Mouse (Mus musculus) naive thymus-derived CD4-positive, alpha-beta T cell, adult 2 months (primary cell): ENCODE measurements around the gene Ecm2.

Source experiments
- DNase-seq: peaks from one replicate; pipeline ENCODE4 v3.0.0-alpha.2; 2011; ENCODE audit warnings: low read depth

The Ecm2 gene

DNA sequence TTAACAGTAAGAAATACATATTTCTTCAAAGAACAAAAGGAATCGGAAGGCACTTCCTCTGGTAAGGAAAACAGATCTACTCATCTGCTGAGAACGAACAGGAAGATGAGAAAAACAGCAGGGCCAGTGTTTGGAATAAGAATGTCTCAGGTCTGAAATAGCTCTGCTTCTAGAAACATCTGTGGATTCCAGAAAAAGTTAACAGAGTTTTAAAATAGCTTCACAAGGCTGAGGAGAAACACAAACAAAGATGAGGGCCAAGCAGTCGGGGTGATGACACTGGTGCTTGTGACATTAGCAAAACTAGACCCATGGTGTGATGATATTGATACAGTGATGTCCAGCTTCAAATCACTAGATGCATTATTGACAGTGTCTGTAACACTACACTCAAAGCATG lies 2.6 kb downstream of the Ecm2 start:
- DNase-seq: no peak

DNA sequence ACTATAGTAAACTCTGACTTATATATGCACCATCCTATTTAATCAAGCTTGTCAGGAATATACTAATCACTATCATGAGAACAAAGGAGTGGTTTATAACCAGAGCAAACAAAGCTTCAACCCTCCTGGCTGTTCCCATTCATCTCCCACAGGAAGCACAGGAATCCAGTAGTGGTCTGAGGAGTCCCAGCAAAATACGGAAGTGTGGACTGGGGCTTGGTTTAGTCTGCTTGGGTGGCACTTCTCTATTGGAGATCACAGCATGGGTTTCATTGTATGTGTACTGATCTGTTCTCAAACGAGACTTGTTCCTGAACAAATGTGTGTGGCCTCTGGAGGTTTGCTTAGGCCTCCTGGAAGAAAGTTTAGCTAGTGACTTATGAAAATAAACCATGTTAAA lies 14.2 kb downstream of the Ecm2 start:
- DNase-seq: no peak

DNA sequence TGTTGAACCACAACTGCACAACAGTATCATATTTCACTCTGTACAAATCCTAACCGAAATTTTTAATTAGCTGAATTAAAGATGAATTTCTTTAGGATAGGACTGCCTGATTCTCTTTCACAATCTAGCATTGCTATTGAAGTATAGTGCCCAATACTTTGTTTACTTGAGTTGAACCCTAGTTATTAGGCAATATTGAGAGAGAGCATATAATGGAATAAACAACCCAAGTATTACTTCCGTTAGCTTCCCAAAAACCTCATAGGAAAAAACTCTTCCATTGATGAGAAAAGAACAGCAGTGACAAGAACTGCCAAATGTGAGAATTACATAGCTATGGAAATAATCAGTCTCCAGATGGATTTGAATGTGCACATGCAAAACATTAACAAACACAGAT lies 21.6 kb downstream of the Ecm2 start:
- no peak for DNase-seq

DNA sequence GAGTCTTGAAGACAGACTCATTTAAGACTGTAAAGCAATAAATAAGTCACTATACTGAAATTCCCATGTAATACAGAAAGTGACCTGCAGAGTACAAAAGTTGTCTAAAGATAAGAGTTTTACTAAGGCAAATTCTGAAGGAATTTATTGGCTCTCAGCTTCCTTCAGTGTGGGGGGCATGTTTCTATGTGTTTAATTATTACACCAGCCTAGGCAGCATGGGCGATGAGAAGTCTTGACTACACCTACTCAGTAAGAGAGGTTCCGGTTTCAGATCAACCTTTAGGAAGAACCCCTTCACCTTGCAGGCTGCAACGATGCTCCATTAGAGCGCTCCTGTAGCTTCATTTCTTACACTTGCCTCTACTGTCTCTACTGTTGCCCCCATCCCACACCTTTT lies 26.0 kb downstream of the Ecm2 start:
- no peak for DNase-seq

DNA sequence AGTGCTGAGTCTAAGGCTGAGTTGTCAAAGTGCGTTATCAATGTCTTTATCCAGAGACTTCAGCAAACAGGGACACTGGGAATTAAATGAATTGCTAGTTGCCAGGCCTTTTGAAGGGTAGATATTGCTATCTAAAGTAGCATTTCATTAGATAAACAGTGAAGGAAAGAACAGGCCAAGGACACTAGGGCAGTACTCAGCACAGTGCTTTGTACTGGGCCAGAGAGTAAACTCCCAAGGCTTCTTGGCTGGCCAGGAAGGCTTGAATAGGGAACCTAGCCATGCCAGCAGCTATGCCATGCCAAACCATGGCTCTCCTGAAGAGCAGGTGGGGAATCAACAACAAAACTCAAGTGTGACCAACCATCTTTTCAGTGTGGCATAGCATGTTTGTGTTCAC lies 32.3 kb downstream of the Ecm2 start:
- DNase-seq: no peak

DNA sequence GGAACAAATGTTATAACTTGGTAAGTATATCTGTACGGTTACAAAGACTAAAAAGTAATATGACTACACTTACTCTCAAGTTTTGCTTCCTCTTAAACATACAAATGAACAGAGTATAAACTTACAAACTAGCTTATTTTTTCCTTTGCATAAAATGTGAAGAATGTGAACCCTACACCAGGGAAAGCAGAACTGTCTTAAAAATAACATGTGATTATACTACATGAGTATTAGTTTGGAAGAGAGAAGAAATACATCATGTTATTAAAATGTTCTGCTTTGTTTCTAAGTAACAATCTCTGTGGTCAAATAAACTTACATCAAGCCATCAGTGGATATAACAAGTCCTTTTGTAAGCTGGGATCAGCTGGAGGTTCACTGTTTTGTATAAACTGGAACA lies 34.1 kb downstream of the Ecm2 start:
- DNase-seq: no peak

DNA sequence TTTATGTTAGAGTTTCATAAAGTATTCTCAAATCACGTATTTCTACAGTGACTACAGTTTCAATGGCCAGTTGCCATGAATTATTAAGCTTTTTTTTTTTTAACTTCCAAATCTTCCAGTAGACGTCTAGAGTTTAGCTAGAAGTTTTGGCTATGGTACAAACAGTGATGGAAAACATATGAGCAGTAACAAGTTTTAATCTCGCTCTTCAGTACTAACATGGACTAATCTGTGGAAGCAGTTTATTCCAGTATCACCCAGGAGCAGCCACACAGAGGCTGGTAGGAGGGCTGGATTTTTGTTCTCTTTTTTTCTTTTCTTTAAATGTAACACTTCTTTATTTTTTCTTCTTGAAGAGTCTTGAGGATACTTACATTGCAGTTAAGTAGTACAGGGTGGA lies 39.7 kb downstream of the Ecm2 start, which contains the start of gene Aspn:
Gene Aspn, plus strand, starts transcription at position 165 of the 400 bp plus-strand sequence.
- no peak for DNase-seq

DNA sequence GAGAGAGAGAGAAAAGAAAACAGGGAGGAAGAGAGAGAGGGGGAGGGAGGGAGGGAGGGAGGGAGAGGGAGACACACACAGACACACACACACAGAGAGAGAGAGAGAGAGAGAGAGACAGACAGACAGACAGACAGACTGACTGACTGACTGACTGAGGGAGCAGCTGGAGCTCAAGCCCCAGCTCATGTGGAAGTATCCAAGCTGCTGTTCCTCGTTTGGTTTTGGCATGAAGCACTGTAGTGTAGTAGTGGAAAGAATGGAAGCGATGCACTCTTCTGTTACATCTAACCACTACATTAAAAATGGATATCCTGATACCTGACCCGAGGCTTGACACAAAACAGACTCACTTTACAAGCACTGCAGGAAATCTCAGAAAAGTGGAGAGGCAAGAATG lies 41.0 kb downstream of the Ecm2 start:
- no peak for DNase-seq

DNA sequence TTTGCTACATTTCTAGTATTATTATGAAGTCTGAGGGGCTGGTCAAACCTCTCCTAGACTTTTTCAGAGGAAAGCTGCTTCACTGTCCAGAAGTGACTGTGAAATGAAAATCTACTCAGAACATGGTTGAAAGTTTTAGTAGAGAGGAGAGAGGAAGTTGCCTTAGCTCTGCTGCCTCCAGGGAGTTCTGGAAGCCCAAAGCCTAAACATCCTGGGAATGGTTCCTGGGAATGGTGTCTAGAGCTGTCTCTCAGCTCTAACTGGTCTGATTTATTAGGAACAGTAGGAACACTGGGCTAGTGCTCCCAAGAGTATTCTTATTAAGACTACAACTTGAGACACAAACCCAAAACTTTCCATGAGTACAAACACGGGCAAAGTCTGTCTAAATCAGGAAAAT lies 41.9 kb downstream of the Ecm2 start:
- no peak for DNase-seq

DNA sequence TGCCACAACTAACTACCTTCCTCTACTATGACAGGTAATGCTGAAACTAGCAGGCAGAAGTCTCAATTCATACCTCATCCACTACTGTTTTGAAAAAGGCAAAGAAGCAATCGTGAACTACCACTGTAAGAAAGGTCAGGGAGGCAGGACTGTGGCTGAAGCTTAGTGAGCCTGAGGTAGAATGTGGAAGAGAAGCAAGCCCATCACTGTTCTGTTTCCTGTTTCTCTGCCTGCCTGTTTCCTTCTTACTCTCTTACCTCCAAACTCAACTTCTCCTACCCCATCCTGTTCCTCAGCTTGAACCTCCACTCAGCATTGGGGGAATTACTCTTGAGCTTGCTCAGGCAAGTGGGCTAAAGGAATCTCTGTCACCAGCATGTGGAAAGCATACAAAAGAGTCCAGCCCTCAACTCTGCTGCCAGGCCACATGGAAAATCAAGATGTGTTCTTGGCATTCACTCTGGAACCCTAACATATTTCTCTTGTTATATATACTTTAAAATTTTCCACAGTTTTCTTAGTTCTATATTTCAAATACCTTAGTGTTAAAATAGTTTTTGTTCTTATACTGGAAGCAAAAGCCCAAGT lies 43.0 kb downstream of the Ecm2 start:
- no peak for DNase-seq

DNA sequence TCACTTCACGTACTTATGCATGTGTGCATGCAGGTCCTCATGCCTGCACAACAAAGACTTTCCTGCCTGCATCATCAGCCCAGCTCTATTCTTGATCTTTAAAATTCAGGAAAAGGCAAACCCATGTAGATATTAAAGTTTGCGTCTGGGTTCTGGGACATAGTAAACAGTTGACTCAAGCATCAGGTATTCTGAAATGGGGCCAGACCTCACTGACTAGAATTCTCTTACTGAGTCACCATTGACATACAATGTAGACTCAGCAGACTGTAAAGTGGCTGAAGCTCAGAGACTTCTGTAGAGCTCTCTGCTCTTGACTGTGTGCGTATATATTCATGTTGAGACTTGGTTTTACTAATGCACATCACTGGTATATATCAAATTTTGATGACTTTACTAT lies 45.0 kb downstream of the Ecm2 start:
- no peak for DNase-seq

DNA sequence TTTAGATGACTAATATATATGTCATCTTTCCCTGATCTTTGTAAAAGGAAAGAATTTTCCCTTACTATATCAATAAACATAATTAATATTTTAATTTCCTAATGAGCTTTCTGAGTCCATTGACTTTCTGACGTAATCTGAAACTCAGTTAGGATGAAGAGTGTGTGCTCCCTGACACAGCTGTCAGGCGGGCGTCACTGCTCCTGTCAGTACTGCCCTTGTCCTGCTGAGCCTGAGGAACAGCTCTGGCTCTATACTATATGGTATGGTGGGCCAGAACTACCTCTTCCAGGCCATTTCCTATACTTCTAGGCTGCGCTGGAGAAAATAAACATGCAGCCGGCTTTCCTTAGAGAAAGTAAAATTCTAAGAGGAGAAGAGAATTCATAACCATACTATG lies 49.9 kb downstream of the Ecm2 start:
- DNase-seq: no peak

DNA sequence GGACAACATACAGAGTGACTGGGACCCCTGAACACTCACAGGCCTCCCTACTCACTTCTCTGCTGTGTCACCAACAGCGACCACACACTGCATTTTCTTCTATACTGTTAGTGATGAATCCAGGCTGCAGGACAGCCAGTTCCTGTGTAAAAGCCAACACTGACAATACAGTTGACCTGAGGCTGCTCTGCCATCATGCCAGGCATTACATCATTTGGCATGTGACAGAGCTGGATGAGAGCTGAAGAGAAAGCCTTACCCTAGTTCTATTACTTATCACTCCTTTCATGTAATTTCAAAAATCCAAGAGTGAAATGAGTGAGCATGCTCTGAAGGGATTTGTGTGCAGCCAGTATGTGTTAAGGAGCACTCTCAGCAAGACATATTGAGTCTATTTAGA lies 51.6 kb downstream of the Ecm2 start:
- DNase-seq: no peak

DNA sequence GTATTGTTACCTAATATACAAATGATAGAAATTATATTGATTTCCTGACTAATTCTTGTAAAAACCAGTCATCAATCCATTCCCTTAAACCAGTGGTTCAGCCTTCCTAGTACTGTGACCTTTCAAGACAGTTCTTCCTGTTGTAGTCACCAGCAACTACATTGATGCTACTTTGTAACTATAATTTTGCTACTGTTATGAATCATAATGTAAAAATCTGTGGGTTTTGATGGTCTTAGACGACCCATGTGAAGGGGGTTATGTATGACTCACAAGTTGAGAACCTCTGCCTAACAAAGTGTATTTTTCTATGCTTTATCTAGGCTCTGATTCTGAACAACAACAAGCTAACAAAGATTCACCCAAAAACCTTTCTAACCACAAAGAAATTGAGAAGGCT lies 52.3 kb downstream of the Ecm2 start:
- DNase-seq: no peak

DNA sequence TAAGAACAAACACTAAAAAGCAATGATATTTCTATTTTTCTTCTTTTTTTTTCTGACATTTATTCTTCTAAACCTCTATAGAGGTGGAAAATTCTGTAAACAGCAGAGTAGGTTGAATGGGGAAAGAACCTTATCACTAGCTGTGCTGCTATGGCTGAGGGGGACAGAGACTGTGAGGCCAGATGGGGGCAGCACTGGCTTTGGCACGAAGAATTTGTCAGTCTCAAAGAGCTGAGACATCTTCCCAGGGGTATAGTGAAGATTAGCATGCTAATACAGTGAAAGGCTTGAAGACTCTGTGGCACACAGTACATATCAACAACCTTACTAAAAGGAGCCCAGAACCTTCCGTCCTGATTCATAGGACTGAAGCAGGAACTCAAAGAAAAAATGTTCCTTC lies 54.6 kb downstream of the Ecm2 start:
- DNase-seq: no peak

DNA sequence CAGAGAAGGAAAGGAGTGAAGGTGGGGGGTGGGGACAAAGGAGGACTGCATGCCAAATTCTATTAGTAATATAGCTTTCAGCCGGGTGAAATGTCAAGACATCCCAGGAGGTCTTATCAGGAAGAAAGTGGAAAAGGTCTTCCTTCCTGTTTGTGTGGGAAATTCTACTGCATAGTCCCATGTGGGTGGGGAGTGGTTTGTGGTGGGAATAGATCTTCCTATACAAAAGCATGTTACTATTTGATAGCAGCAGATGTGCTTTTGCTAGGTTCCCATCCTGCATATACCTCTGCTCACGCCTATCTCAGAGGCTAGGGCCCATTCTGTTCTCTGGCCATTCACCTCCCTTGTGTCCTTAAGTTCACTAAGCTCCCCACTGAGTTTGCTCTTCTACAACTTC lies 56.3 kb downstream of the Ecm2 start:
- no peak for DNase-seq

DNA sequence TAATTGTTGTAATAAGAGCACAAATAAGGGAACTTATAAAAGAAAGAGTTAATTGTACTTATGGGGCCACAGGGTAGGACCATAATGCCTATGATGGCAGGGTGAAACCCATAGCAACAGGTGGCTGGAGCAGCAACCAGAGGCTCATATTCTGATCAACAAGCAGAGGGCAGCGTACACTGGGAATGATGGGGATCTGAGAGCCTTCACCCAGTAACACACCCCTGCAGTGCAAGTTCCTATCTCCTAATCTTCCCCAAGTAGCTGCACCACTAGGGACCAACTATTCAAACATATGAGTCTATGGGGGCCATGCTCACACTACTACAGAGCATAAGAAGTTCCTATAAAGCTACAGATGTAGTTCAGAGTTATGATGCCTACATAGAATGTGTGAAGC lies 59.7 kb downstream of the Ecm2 start:
- DNase-seq: no peak

DNA sequence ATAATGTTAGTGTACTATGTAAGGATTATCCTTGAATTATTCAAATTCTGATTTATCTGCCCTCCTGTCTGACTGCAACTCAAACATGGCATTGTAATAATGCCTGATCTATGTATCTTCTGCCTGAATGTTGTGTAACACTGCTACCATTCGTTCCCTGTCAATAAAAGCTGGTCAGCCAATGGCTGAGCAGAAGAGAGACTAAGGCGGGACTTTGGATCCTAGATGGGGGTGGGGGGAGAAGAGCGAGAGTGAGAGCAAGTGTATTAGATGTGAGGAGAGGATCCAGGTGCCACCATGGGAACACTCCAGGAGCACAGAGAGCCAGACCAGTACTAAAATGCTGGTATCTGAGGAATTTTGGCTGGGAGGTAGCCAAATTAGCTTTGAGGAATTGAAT lies 65.8 kb downstream of the Ecm2 start:
- no peak for DNase-seq

DNA sequence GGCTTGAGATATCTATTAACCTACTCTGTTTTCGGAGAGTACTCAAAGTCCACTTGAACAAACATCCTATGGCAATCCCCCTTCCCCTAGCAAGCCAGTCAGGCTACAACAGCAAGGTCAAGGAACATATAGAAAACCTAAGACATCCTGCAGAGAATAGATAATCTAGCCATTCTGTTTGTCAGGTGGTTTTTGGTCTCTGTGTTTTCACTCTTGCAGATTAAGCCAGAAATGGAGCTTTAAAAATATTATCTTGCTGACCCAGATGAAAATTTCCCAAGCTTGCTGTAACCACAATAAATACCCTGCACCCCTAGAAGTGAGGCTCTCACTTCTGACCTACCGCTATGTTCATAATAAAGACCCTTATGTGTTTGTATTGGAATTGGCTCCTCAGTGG lies 66.8 kb downstream of the Ecm2 start:
- no peak for DNase-seq

DNA sequence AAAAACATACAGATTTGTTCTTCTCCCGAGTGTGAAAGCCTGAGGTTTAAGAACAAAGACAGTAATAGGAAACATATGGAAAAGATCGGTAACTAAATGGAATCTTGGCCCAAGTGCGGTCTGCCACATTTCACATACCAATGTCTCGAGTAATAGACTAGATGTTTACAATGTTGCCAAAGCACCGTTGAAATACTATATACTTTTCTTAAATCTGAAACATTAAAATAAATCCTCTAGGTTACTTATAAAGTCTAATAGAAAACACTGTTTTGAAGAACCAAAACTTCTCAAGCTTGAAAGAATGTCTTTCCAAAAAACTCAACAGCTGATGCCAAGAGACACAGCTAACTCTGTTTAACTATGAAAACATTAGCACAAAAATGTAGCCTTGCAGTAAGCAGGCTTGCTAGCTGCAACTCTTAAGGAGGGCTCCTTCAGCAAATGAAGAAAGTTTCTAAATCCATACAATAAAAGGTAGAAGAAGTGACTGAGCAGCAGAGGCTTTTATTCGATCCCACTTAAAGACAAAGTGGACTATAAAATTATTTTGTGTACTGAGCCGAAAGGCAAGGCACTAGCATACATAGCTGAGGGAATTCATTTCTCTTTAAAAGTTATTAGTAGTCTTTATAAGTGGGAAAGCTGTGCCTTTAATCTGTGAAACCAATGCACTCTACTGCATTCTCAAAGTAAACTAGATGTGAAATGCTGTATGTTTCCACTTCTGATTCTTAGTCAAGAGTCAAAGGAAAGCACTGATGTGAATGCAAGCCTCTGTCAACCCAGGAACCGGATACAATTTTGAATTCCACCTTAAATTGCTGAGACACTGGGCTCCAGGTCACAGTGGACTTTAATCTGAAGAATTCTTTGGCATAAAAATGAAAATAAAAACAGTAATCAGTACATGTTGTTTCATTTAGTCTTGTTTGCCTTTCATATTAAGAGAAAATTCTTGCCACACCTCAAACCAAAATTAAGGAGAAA lies 77.2 kb downstream of the Ecm2 start, which contains the start of gene Omd:
Gene Omd, plus strand, starts transcription at position 922 of the 990 bp plus-strand sequence.
- no peak for DNase-seq
